In the genomic region with DNA sequence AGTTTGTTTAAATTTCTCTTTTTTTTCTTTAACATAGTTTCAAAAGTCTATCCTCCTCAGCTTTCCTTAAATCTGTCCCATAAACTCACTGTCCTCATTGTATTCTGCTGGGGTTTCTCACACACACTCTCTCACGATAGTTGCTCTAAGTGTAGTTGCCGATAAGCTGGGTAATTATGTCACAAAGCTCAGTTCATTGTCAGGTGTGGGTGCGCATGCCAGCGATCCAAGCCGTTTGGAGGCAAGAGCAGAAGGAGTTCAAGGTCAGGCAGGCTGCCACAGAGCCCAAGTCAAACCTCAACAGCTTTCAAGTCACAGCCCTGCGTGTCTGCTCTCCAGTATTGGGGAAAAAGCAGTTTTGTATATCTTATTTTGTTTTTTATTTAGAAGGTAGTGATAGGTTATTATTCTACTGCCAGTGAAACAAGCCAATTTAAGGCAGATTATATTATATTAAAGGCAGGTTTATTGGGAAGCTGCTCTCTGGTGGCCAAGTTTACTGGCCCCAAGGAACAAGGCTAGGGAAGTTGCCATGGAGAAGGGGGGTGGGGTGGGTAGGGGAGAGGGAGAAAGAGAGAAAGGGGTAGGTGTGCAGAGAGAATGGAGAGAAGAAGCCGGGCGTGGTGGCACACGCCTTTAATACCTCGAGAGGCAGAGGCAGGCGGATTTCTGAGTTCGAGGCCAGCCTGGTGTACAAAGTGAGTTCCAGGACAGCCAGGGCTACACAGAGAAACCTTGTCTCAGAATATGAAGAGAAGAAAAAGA, we compare ENCODE assay signal across 16 mouse cellular contexts. TPM values are rescaled to one million over a fixed set of nuclear protein-coding genes. Genes with fewer than 3 reads are reported as not detected.
DNase-seq lines count a peak whose midpoint lies in the region; ATAC-seq lines count a peak whose summit lies in the region.
"Had no signal": no experiment of that assay in that cellular context is flagged by ENCODE, and none has a peak within 500 bp of the region (broad histone marks: within the 10 kb centered on the region; RNA-seq: fewer than 3 reads in every experiment).

No protein-coding gene starts in this region.

- no peak overlapping the region for H3K4me3 ChIP-seq in intestine, embryonic 16.5 days (ENCODE audit: low read length)
- H3K4me3 ChIP-seq in intestine, embryonic 15.5 days (replicated peaks) = no peak overlapping the region
- H3K4me3 ChIP-seq in heart, embryonic 13.5 days = no peak overlapping the region
- H3K4me3 ChIP-seq in hindbrain, embryonic 10.5 days = no peak overlapping the region
- H3K4me3 ChIP-seq: hindbrain, embryonic 12.5 days had no signal

- DNase-seq in adrenal gland, postnatal 14 days = peak; percentile 54
- peak; percentile 54 for DNase-seq in testis, postnatal 14 days (ENCODE audit: low spot score)
- no peak for DNase-seq in hindbrain, embryonic 10.5 days (ENCODE audit: low spot score)
- no peak for DNase-seq in urinary bladder, postnatal 25 days (ENCODE audit: low spot score)
- DNase-seq: cerebellum, adult 11 months; cerebellum, postnatal 36 days; gastrocnemius, postnatal 10 days; kidney, adult 11 months; kidney, postnatal 25 days; lung, embryonic 14.5 days had no signal

- no peak overlapping the region for H3K27ac ChIP-seq in intestine, embryonic 16.5 days (ENCODE audit: low read length)
- no peak overlapping the region for H3K27ac ChIP-seq in intestine, embryonic 15.5 days
- peak overlapping the region; percentile 82 for H3K27ac ChIP-seq in heart, embryonic 13.5 days (replicated peaks)
- no peak overlapping the region for H3K27ac ChIP-seq in hindbrain, embryonic 10.5 days
- H3K27ac ChIP-seq: hindbrain, embryonic 12.5 days had no signal

- H3K4me1 ChIP-seq in intestine, embryonic 16.5 days (ENCODE audit: control insufficient read depth, insufficient read depth, low read length) = peaks cover 2% of the 10 kb centered on the region; the same call in 1 of the 2 replicates
- no peaks in the 10 kb centered on the region for H3K4me1 ChIP-seq in intestine, embryonic 15.5 days (replicated peaks)
- peaks cover 26% of the 10 kb centered on the region for H3K4me1 ChIP-seq in heart, embryonic 13.5 days
- peaks cover 7% of the 10 kb centered on the region for H3K4me1 ChIP-seq in hindbrain, embryonic 10.5 days (replicated peaks)

- 81% methylated on average over 12 of the region's 12 CpGs for WGBS in intestine, embryonic 16.5 days
- 81% methylated on average over 12 of the region's 12 CpGs for WGBS in intestine, embryonic 15.5 days
- WGBS in heart, embryonic 13.5 days = 60% methylated on average over 12 of the region's 12 CpGs
- 91% methylated on average over 12 of the region's 12 CpGs for WGBS in hindbrain, embryonic 10.5 days

- H3K9ac ChIP-seq in intestine, embryonic 16.5 days (ENCODE audit: low read depth, low read length) = no peak overlapping the region
- H3K9ac ChIP-seq in intestine, embryonic 15.5 days = no peak overlapping the region
- no peak overlapping the region for H3K9ac ChIP-seq in heart, embryonic 13.5 days
- H3K9ac ChIP-seq: hindbrain, embryonic 12.5 days; lung, embryonic 14.5 days had no signal

- H3K9me3 ChIP-seq in intestine, embryonic 16.5 days (ENCODE audit: control insufficient read depth, low read length) = no peaks in the 10 kb centered on the region
- H3K9me3 ChIP-seq in intestine, embryonic 15.5 days = no peaks in the 10 kb centered on the region
- H3K9me3 ChIP-seq in heart, embryonic 13.5 days = no peaks in the 10 kb centered on the region
- H3K9me3 ChIP-seq in hindbrain, embryonic 10.5 days = no peaks in the 10 kb centered on the region
- H3K9me3 ChIP-seq: hindbrain, embryonic 12.5 days had no signal

- peak; percentile 56 for ATAC-seq in intestine, embryonic 16.5 days
- ATAC-seq in intestine, embryonic 15.5 days = no peak
- peak; percentile 58; the same call in 1 of the 2 replicates for ATAC-seq in heart, embryonic 13.5 days (ENCODE audit: extremely low read depth, insufficient number of reproducible peaks, low FRiP score, low TSS enrichment)
- ATAC-seq: midbrain, embryonic 16.5 days had no signal

- H3K4me2 ChIP-seq in intestine, embryonic 16.5 days (ENCODE audit: low read depth, low read length) = no peak overlapping the region
- H3K4me2 ChIP-seq in intestine, embryonic 15.5 days (replicated peaks) = no peak overlapping the region
- no peak overlapping the region for H3K4me2 ChIP-seq in heart, embryonic 13.5 days
- H3K4me2 ChIP-seq: hindbrain, embryonic 12.5 days; liver, embryonic 11.5 days; lung, embryonic 14.5 days had no signal

- H3K36me3 ChIP-seq in intestine, embryonic 16.5 days (ENCODE audit: control insufficient read depth, insufficient read depth, low read length) = no peaks in the 10 kb centered on the region
- no peaks in the 10 kb centered on the region for H3K36me3 ChIP-seq in intestine, embryonic 15.5 days
- H3K36me3 ChIP-seq in heart, embryonic 13.5 days = peaks cover 4% of the 10 kb centered on the region; the same call in 1 of the 2 replicates
- H3K36me3 ChIP-seq in hindbrain, embryonic 10.5 days = no peaks in the 10 kb centered on the region
- H3K36me3 ChIP-seq: hindbrain, embryonic 12.5 days had no signal

- no peaks in the 10 kb centered on the region for H3K27me3 ChIP-seq in intestine, embryonic 16.5 days (replicated peaks; ENCODE audit: control insufficient read depth, insufficient read depth, low read length)
- no peaks in the 10 kb centered on the region for H3K27me3 ChIP-seq in intestine, embryonic 15.5 days (replicated peaks)
- H3K27me3 ChIP-seq in heart, embryonic 13.5 days (replicated peaks) = no peaks in the 10 kb centered on the region
- H3K27me3 ChIP-seq in hindbrain, embryonic 10.5 days (ENCODE audit: insufficient read depth, poor library complexity, severe bottlenecking) = no peaks in the 10 kb centered on the region
- H3K27me3 ChIP-seq: hindbrain, embryonic 12.5 days had no signal

RNA-seq across cellular contexts. Expression of gene Gpr22, which starts 11.9 kb away (rescaled TPM):
- 3.4 and 3.9 TPM in 2 replicates for polyA plus RNA-seq in intestine, embryonic 16.5 days (2015; fragmentation: Nextera tagmentation; extraction: Ambion mirVana)
- 3.6 and 5.1 TPM in 2 replicates for polyA plus RNA-seq in intestine, embryonic 15.5 days (2015; fragmentation: Nextera tagmentation; extraction: Ambion mirVana)
- 6.3 and 6.7 TPM in 2 replicates for total RNA-seq in adrenal gland, postnatal 14 days (2021)
- 12.9 and 16.4 TPM in 2 replicates for polyA plus RNA-seq in heart, embryonic 13.5 days (2015; fragmentation: Nextera tagmentation; extraction: Ambion mirVana)
- 2.4 and 4.9 TPM in 2 replicates for polyA plus RNA-seq in hindbrain, embryonic 10.5 days (2016; fragmentation: Nextera tagmentation; extraction: Ambion mirVana)
- total RNA-seq: gastrocnemius, postnatal 10 days had no signal

Comparison
In these comparisons a context has a peak if more than half of its experiments do, and no peak if none do; other contexts are left out.
1. DNase-seq: peak in adrenal gland, postnatal 14 days (single experiment) and testis, postnatal 14 days (single experiment); none in hindbrain, embryonic 10.5 days (single experiment) and urinary bladder, postnatal 25 days (single experiment).